Mouse (Mus musculus) embryonic facial prominence, embryonic 10.5 days (tissue): Measurements from ENCODE around the gene Gal3st2. TPM values are rescaled to one million over a fixed set of nuclear protein-coding genes. Genes with fewer than 3 reads are reported as not detected.
"Not testable (repeated sequence)": the region's sequence is repeated elsewhere in the genome, so short reads cannot be mapped to it uniquely, and the experiment has no call there.

ENCODE experiments used
- DNase-seq: peaks from one replicate; pipeline ENCODE4 v3.0.0-alpha.2; 2017; ENCODE audit warnings: low spot score
- H3K27ac ChIP-seq: fragments of 300-500 bp; sonication (generic); replicated peaks from 2 replicates; pipeline ENCODE4 v1.5.1; 2016; ENCODE audit warnings: mild to moderate bottlenecking
- H3K27me3 ChIP-seq: fragments of 300-500 bp; sonication (generic); replicated peaks from 2 replicates; pipeline ENCODE4 v1.6.1; 2016; ENCODE audit warnings: low read depth, mild to moderate bottlenecking; ENCODE audit not compliant: poor library complexity, severe bottlenecking
- H3K36me3 ChIP-seq: fragments of 300-500 bp; sonication (generic); replicated peaks from 2 replicates; pipeline ENCODE4 v1.6.1; 2016; ENCODE audit warnings: mild to moderate bottlenecking, moderate library complexity
- H3K4me1 ChIP-seq: fragments of 300-500 bp; sonication (generic); 2 replicates; pipeline ENCODE4 v1.6.1; 2016
- H3K4me3 ChIP-seq: fragments of 300-500 bp; sonication (generic); 2 replicates; pipeline ENCODE4 v1.5.1; 2016; ENCODE audit warnings: mild to moderate bottlenecking, moderate library complexity
- H3K9me3 ChIP-seq: fragments of 300-500 bp; sonication (generic); 2 replicates; pipeline ENCODE4 v1.6.1; 2016; ENCODE audit warnings: mild to moderate bottlenecking
- WGBS: fragments of 180-500 bp; shearing (Covaris S2); methylation state at CpG from one replicate; pipeline ENCODE4 v1.1.7; 2016; 5-methylcytosine and 5-hydroxymethylcytosine counted together
- polyA plus RNA-seq: library from polyadenylated mRNA; unstranded; fragments of >200 nt; fragmentation: Nextera tagmentation; extraction: Ambion mirVana; gene quantifications from 2 replicates; pipeline ENCODE4 v1.2.1, GENCODE M21; 2016

The Gal3st2 gene
- polyA plus RNA-seq, 1 experiment from 2014 or later: not detected

DNA sequence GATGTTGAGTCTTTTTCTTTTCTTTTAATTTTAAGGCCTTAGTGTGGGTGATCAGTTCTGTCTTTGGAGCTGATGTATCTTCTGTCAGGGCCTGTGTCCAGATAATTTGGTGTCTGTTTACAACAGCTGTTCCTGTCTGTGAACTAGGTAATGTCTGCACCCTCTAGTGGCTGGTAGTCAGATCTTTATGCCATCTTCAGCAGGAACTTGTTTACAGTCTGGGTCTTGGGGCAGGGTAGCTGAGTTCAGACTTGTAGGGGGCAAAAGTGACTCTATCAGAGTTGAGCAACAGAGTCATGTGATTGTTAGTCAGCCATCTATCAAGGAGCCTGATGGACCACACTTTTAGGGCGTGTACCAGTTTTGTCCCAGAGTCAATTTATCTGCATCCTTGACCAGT lies 36.3 kb downstream of the Gal3st2 start:
- not testable (repeated sequence) for H3K36me3 ChIP-seq, H3K27ac ChIP-seq, H3K27me3 ChIP-seq, H3K4me3 ChIP-seq, H3K4me1 ChIP-seq, DNase-seq, H3K9me3 ChIP-seq
- WGBS: no CpG with 5 or more reads among the region's 1 CpGs

DNA sequence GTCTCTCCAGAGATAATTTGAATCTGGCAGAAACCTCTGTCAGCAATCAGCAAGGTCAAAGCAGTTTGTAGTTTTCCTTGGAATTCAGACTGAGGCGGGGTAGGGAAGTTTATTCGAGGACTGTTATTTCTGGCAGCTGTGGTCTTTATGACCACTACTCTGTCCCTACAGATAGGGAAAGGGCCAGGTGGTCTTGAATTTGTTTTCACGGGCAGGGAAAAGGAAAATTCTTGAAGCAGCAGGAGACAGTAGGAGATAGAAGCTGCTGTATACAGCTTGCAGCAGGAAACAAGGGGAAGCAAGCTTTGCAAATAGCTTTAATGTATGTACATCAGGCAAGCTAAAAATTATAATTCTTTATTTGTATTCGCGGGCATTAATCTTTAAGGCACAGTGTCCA lies 40.2 kb downstream of the Gal3st2 start:
- not testable (repeated sequence) for DNase-seq, H3K27ac ChIP-seq, H3K4me1 ChIP-seq, H3K4me3 ChIP-seq, H3K27me3 ChIP-seq, H3K36me3 ChIP-seq, H3K9me3 ChIP-seq
- WGBS: 74% methylated on average over 5 of the region's 5 CpGs

- H3K4me1 ChIP-seq, H3K4me3 ChIP-seq, H3K9me3 ChIP-seq, H3K27me3 ChIP-seq, H3K36me3 ChIP-seq, DNase-seq, H3K27ac ChIP-seq: not testable (repeated sequence)
- 91% methylated on average over 4 of the region's 5 CpGs for WGBS
Measured at GRCm38 (mm10) chr1:93906690-93907089, 45.6 kb downstream of the Gal3st2 start.

GRCm38 (mm10) chr1:93908977-93909586 lies 48.0 kb downstream of the Gal3st2 start:
- H3K36me3 ChIP-seq, H3K4me3 ChIP-seq, H3K9me3 ChIP-seq, H3K27ac ChIP-seq, DNase-seq, H3K27me3 ChIP-seq, H3K4me1 ChIP-seq: not testable (repeated sequence)
- no CpG with 5 or more reads among the region's 11 CpGs for WGBS

GRCm38 (mm10) chr1:93911877-93912276 lies 50.8 kb downstream of the Gal3st2 start:
- not testable (repeated sequence) for H3K36me3 ChIP-seq, DNase-seq, H3K27ac ChIP-seq, H3K4me3 ChIP-seq, H3K27me3 ChIP-seq, H3K4me1 ChIP-seq, H3K9me3 ChIP-seq
- WGBS: no CpG with 5 or more reads among the region's 2 CpGs

GRCm38 (mm10) chr1:93917160-93917559 lies 56.1 kb downstream of the Gal3st2 start:
- H3K9me3 ChIP-seq, H3K27ac ChIP-seq, DNase-seq, H3K27me3 ChIP-seq, H3K4me1 ChIP-seq, H3K36me3 ChIP-seq, H3K4me3 ChIP-seq: not testable (repeated sequence)
- WGBS: 90% methylated on average over 3 of the region's 3 CpGs

DNA sequence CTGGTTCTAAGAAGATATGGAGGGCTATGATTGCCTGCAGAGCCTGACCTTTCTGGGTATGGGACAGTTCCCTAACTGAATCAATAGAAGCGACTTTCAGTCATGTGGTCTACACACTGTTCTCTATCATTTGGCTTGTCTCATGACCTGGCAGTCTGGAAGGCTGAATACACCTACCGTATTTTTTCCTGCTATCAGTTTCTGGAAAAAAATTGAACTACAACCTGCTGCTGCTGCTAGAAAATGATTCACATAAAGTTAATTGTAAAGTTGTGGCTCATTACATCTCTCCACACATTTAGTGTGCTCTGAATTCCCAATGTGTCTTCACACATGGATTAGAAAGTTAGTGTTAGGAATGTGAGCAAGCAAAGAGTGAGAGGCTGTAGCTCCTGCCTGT lies 56.9 kb downstream of the Gal3st2 start, which contains the start of gene Gal3st2b:
Gal3st2b (plus strand) TSS at position 301 of the 400 bp plus-strand sequence.
- not testable (repeated sequence) for DNase-seq, H3K9me3 ChIP-seq, H3K4me1 ChIP-seq, H3K27ac ChIP-seq, H3K36me3 ChIP-seq, H3K4me3 ChIP-seq, H3K27me3 ChIP-seq
- 84% methylated on average over 2 of the region's 2 CpGs for WGBS

GRCm38 (mm10) chr1:93918775-93919174 lies 57.7 kb downstream of the Gal3st2 start:
- DNase-seq, H3K4me1 ChIP-seq, H3K9me3 ChIP-seq, H3K27ac ChIP-seq, H3K27me3 ChIP-seq, H3K36me3 ChIP-seq, H3K4me3 ChIP-seq: not testable (repeated sequence)
- 67% methylated on average over 1 of the region's 1 CpGs for WGBS

GRCm38 (mm10) chr1:93919321-93919720 lies 58.2 kb downstream of the Gal3st2 start:
- H3K4me3 ChIP-seq, H3K9me3 ChIP-seq, H3K36me3 ChIP-seq, H3K4me1 ChIP-seq, DNase-seq, H3K27me3 ChIP-seq, H3K27ac ChIP-seq: not testable (repeated sequence)
- WGBS: 88% methylated on average over 3 of the region's 3 CpGs

DNA sequence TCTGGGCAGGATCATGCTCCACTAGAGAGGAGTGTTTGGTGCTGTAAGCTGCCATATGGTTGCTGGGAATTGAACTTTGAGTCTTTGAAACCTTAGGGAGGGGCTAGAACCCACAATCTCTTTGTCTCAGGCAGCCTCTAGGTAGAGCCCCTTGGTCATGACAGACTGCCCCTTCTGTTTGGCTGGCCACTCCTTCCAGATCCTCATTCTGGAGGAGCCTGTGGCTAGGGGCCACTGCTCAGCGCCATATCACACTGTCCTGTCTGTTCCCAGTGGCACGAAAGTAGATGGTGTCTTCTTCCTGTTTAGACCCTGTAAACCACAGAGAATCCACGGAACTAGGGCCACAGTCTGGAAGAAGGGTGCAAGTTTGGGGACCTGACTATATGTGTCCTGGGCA lies 61.5 kb downstream of the Gal3st2 start:
- not testable (repeated sequence) for H3K4me3 ChIP-seq, H3K27ac ChIP-seq, H3K27me3 ChIP-seq, H3K4me1 ChIP-seq, H3K36me3 ChIP-seq, DNase-seq, H3K9me3 ChIP-seq
- 84% methylated on average over 3 of the region's 3 CpGs for WGBS

DNA sequence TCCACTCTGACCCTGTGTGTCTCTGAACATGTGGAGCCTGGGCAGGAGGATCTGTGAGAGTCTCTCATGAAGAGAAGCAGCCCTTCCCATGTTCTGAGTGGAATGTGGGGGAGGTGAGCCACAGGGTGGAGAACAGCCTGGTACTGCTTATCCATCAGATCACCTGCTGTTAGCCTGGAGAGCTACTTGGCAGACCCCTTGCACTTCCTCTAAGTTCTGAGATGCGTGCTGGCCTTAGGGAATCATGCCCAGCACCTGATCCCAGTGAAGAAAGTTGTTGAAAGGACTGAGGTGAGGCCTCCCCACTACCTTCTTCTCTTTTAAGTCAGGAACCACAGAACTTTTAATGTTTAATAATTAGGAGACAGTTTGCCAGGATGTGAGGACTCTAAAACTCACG lies 62.0 kb downstream of the Gal3st2 start:
- not testable (repeated sequence) for H3K36me3 ChIP-seq, H3K9me3 ChIP-seq, H3K4me1 ChIP-seq, H3K27me3 ChIP-seq, H3K4me3 ChIP-seq, H3K27ac ChIP-seq, DNase-seq
- WGBS: 74% methylated on average over 2 of the region's 2 CpGs
